Mouse (Mus musculus): Measurements from ENCODE around the gene Mrtfa. TPM values are rescaled to one million over a fixed set of nuclear protein-coding genes. Genes with fewer than 3 reads are reported as not detected.

Gene Mrtfa
- polyA plus RNA-seq, 2 experiments: 3.4 to 4.8 TPM

DNA sequence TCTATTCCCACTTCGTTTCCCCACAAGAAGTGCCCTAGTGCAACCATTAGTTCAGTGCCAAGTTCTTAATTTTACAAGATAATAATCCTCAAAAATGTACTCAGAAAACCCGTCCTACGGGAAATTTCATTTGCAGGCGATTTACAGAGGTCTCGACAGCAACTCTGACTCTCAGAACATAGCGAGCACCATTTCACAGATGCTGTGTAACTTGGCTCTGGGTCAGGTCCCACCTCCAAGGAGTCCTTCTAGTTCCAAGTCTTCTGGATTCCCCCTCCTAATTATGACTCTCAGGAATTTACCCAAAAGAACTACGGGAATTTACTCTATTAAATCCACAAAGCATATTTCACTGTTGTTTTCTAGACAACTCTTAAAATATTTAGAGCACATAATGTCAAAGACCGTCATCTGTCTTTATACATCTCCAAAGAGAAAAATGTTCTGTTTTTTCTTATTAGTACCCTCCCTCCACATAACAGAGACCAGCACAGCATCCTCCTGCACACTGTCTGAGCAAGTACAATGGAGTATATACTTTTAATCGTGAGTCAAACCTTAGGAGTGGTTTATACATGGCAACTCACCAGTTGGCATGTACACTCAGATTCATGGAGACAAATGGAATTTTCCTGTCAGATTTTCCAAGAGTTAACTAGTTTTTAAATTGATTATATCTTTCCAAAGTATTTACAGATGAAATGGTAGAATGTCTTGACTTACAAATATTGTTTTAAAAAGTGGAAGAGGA, 25.8 kb downstream of the Mrtfa start:
- Histone ChIP-seq H3K9ac (replicated peaks) (no peak overlapping the region), H3K4me1 (replicated peaks; ENCODE audit: control insufficient read depth in 2 of 2, insufficient read depth in 2 of 2, low read length in 1 of 2) (peaks cover 0 to 3% of the 10 kb centered on the region in 2 experiments; a peak in 1 of 4 replicates), H3K27me3 (ENCODE audit: control insufficient read depth, insufficient read depth, low read length) (no peaks in the 10 kb centered on the region), H3K36me3 (replicated peaks; ENCODE audit: control insufficient read depth, insufficient read depth, low read depth) (no peaks in the 10 kb centered on the region), H3K9me3 (ENCODE audit: control insufficient read depth, low read length) (no peaks in the 10 kb centered on the region), H3K4me3 (ENCODE audit: insufficient read depth in 1 of 2, low read depth in 2 of 2, low read length in 2 of 2) (no peak overlapping the region), H3K27ac (no peak overlapping the region), H3K4me2 (ENCODE audit: low read depth) (no peak overlapping the region)
- DNase-seq (ENCODE audit: low read depth in 3 of 3, low spot score in 3 of 3): no peak
- no peak for ATAC-seq (ENCODE audit: insufficient read depth)
- 70% methylated on average over 9 of the region's 9 CpGs for WGBS (ENCODE audit: insufficient replicate concordance)
- TF ChIP-seq CTCF (IDR thresholded peaks at IDR 0.05; ENCODE audit: low read depth) (no peak), EP300 (IDR thresholded peaks at IDR 0.05; ENCODE audit: low read depth) (no peak)

- H3K27ac ChIP-seq: no peak overlapping the region
- no peak overlapping the region for H3K4me3 ChIP-seq (ENCODE audit: insufficient read depth in 1 of 2, low read depth in 2 of 2, low read length in 2 of 2)
- no peak for ATAC-seq (ENCODE audit: insufficient read depth)
- H3K9me3 ChIP-seq (ENCODE audit: control insufficient read depth, low read length): no peaks in the 10 kb centered on the region
- DNase-seq (ENCODE audit: low read depth in 3 of 3, low spot score in 3 of 3): no peak
- TF ChIP-seq CTCF (IDR thresholded peaks at IDR 0.05; ENCODE audit: low read depth) (no peak), EP300 (IDR thresholded peaks at IDR 0.05; ENCODE audit: low read depth) (no peak)
- no peak overlapping the region for H3K9ac ChIP-seq (replicated peaks)
- 60% methylated on average over 3 of the region's 3 CpGs for WGBS (ENCODE audit: insufficient replicate concordance)
- H3K4me1 ChIP-seq (replicated peaks; ENCODE audit: control insufficient read depth in 2 of 2, insufficient read depth in 2 of 2, low read length in 1 of 2): 0 out of 4 replicates have a peak, but pooled peaks cover 0 to 1% of the 10 kb centered on the region in 2 experiments
- H3K27me3 ChIP-seq (ENCODE audit: control insufficient read depth, insufficient read depth, low read length): no peaks in the 10 kb centered on the region
- H3K4me2 ChIP-seq (ENCODE audit: low read depth): no peak overlapping the region
- H3K36me3 ChIP-seq (replicated peaks; ENCODE audit: control insufficient read depth, insufficient read depth, low read depth): no peaks in the 10 kb centered on the region
Observed at GRCm38 (mm10) chr15:81161571-81161970, 29.0 kb downstream of the Mrtfa start.

DNA sequence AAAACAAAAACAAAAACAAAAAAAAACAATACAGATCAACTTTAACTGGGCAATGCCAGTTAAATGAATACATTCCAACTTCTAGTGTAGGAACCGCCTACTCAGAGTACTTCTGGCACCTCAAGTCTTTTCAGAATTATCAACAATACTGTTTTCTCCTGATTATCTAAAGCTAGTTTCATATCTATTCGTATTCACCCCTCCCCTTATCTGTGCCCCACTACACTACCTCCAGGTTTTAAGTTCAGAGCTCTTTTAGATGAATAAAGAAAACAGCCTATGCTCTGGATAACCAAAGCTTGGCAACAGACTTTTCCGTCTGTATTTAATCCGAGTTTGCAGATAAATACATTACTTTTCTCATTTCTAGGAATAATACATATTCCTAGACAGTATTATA, 29.9 kb downstream of the Mrtfa start:
- DNase-seq (ENCODE audit: low read depth in 3 of 3, low spot score in 3 of 3) (no peak), ATAC-seq (ENCODE audit: insufficient read depth) (no peak)
- no peaks in the 10 kb centered on the region for H3K36me3 ChIP-seq (replicated peaks; ENCODE audit: control insufficient read depth, insufficient read depth, low read depth)
- peaks cover 0 to 4% of the 10 kb centered on the region in 2 experiments; a peak in 3 of 4 replicates for H3K4me1 ChIP-seq (replicated peaks; ENCODE audit: control insufficient read depth in 2 of 2, insufficient read depth in 2 of 2, low read length in 1 of 2)
- H3K4me2 ChIP-seq (ENCODE audit: low read depth): no peak overlapping the region
- no peaks in the 10 kb centered on the region for H3K9me3 ChIP-seq (ENCODE audit: control insufficient read depth, low read length)
- H3K4me3 ChIP-seq (ENCODE audit: insufficient read depth in 1 of 2, low read depth in 2 of 2, low read length in 2 of 2): no peak overlapping the region
- 47% methylated on average over 4 of the region's 4 CpGs for WGBS (ENCODE audit: insufficient replicate concordance)
- TF ChIP-seq CTCF (IDR thresholded peaks at IDR 0.05; ENCODE audit: low read depth) (no peak), EP300 (IDR thresholded peaks at IDR 0.05; ENCODE audit: low read depth) (no peak)
- H3K27me3 ChIP-seq (ENCODE audit: control insufficient read depth, insufficient read depth, low read length): no peaks in the 10 kb centered on the region
- H3K9ac ChIP-seq (replicated peaks): no peak overlapping the region
- H3K27ac ChIP-seq: no peak overlapping the region

GRCm38 (mm10) chr15:81159212-81159611, 31.3 kb downstream of the Mrtfa start:
- DNase-seq (ENCODE audit: low read depth in 3 of 3, low spot score in 3 of 3): no peak
- ATAC-seq (ENCODE audit: insufficient read depth): no peak
- TF ChIP-seq CTCF (IDR thresholded peaks at IDR 0.05; ENCODE audit: low read depth): no peak
- no peak for TF ChIP-seq EP300 (IDR thresholded peaks at IDR 0.05; ENCODE audit: low read depth)
- WGBS (ENCODE audit: insufficient replicate concordance): 81% methylated on average over 7 of the region's 7 CpGs
- peaks cover 0 to 10% of the 10 kb centered on the region in 2 experiments; a peak in 3 of 4 replicates for H3K4me1 ChIP-seq (replicated peaks; ENCODE audit: control insufficient read depth in 2 of 2, insufficient read depth in 2 of 2, low read length in 1 of 2)
- no peaks in the 10 kb centered on the region for H3K36me3 ChIP-seq (replicated peaks; ENCODE audit: control insufficient read depth, insufficient read depth, low read depth)
- H3K4me2 ChIP-seq (ENCODE audit: low read depth): no peak overlapping the region
- no peaks in the 10 kb centered on the region for H3K9me3 ChIP-seq (ENCODE audit: control insufficient read depth, low read length)
- H3K4me3 ChIP-seq (ENCODE audit: insufficient read depth in 1 of 2, low read depth in 2 of 2, low read length in 2 of 2): no peak overlapping the region
- no peak overlapping the region for H3K9ac ChIP-seq (replicated peaks)
- no peak overlapping the region for H3K27ac ChIP-seq
- no peaks in the 10 kb centered on the region for H3K27me3 ChIP-seq (ENCODE audit: control insufficient read depth, insufficient read depth, low read length)

DNA sequence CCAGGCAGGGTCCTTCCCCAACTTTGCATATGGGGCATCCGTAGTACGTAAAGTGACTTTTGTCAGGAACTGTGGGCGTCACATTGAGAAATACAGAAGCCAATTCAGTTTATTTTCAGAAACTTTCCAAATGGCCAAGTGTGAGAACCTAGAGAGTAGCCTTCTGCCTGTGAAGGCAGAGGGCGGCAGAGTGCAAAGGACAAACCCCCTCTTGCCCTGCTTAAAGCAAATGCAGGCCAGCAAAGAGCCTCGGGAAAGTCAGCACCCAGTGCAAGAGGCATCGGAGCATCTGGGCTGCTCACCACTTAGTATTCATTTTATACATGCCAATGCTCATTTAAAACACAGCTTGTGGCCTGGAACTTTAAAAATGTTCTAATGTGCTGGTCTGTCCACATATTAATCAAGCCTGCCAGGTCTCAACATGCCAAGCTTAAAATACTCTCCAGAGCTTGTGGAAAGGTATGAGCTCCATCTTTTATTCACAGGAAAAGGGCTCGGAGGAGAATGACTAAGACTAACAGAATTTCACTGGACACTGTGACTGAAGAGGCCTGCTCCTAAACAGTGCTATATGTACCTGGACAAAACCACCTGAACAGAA, 31.9 kb downstream of the Mrtfa start:
- no peak for DNase-seq (ENCODE audit: low read depth in 3 of 3, low spot score in 3 of 3)
- no peak overlapping the region for H3K4me2 ChIP-seq (ENCODE audit: low read depth)
- H3K9ac ChIP-seq (replicated peaks): no peak overlapping the region
- H3K4me1 ChIP-seq (replicated peaks; ENCODE audit: control insufficient read depth in 2 of 2, insufficient read depth in 2 of 2, low read length in 1 of 2): peaks cover 0 to 10% of the 10 kb centered on the region in 2 experiments; a peak in 3 of 4 replicates
- 69% methylated on average over 7 of the region's 7 CpGs for WGBS (ENCODE audit: insufficient replicate concordance)
- H3K36me3 ChIP-seq (replicated peaks; ENCODE audit: control insufficient read depth, insufficient read depth, low read depth): no peaks in the 10 kb centered on the region
- peak; percentile 32; the same call in 1 of the 2 replicates for TF ChIP-seq CTCF (IDR thresholded peaks at IDR 0.05; ENCODE audit: low read depth)
- TF ChIP-seq EP300 (IDR thresholded peaks at IDR 0.05; ENCODE audit: low read depth): no peak
- H3K27ac ChIP-seq: no peak overlapping the region
- no peaks in the 10 kb centered on the region for H3K9me3 ChIP-seq (ENCODE audit: control insufficient read depth, low read length)
- H3K4me3 ChIP-seq (ENCODE audit: insufficient read depth in 1 of 2, low read depth in 2 of 2, low read length in 2 of 2): no peak overlapping the region
- no peak for ATAC-seq (ENCODE audit: insufficient read depth)
- H3K27me3 ChIP-seq (ENCODE audit: control insufficient read depth, insufficient read depth, low read length): no peaks in the 10 kb centered on the region

All from liver, embryonic 14.5 days (tissue).